Mouse (Mus musculus) C2C12 (cell line): ENCODE measurements around the gene Pxmp4.

Experiments
- CEBPB ChIP-seq: IDR thresholded peaks from one replicate; pipeline ENCODE4 v1.6.1; 2011; ENCODE audit warnings: low read depth, mild to moderate bottlenecking, control low read depth, moderate library complexity
- CTCF ChIP-seq: IDR thresholded peaks from one replicate; pipeline ENCODE4 v1.5.1; 2011; ENCODE audit not compliant: control insufficient read depth, insufficient read depth, insufficient read length
- FOSL1 ChIP-seq: IDR thresholded peaks from one replicate; pipeline ENCODE4 v1.8.0; 2011; ENCODE audit warnings: mild to moderate bottlenecking, low read length; ENCODE audit not compliant: poor library complexity, insufficient read depth, severe bottlenecking
- MAX ChIP-seq: IDR thresholded peaks from one replicate; pipeline ENCODE4 v1.6.1; 2011; ENCODE audit warnings: mild to moderate bottlenecking, control low read depth
- MYOD1 ChIP-seq: IDR thresholded peaks from one replicate; pipeline ENCODE4 v1.6.1; 2011; ENCODE audit warnings: low read depth; ENCODE audit not compliant: control insufficient read depth, insufficient read length
- MYOG ChIP-seq: IDR thresholded peaks from one replicate; pipeline ENCODE4 v1.6.1; 2011; ENCODE audit not compliant: control insufficient read depth, insufficient read length; ENCODE audit errors: extremely low read depth
- USF1 ChIP-seq: IDR thresholded peaks from one replicate; pipeline ENCODE4 v1.6.1; 2011; ENCODE audit warnings: low read depth, mild to moderate bottlenecking, control low read depth, moderate library complexity

DNA sequence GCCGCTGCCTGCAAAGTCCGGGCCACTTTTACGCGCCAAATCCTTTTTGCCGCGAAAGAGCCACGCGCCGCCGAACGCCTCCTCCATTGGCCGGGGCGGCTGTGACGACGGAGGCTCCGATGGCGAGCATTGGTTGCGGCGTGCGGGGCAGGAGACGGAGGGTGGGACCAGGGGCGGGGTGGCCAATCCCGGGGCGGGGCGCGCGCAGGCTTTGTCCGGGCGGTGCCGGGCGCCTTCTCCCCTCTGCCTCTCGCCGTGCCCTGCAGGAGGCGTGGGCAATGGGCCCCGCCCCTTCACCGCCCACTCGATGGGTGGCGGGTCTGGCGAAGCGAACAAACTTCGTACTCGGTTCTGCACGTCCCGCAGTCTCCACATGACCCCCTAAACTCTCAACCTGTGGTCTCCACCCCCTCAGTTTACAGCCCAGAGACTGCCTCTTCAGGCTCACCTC lies 33.6 kb downstream of the Pxmp4 start, which contains the start of gene E2f1:
- TF ChIP-seq MAX: peak; percentile 65
- no peak for TF ChIP-seq CTCF
- TF ChIP-seq USF1: peak; percentile 50
- no peak for TF ChIP-seq CEBPB
- TF ChIP-seq MYOG: no peak
- TF ChIP-seq MYOD1: no peak
- no peak for TF ChIP-seq FOSL1
